Mouse (Mus musculus) G1E (cell line): ENCODE measurements around the gene Phrf1. TPM values are rescaled to one million over a fixed set of nuclear protein-coding genes. Genes with fewer than 3 reads are reported as not detected.

Source experiments
- ATAC-seq: 2 replicates; pipeline ENCODE4 v1.8.0; 2016; ENCODE audit warnings: mild to moderate bottlenecking; ENCODE audit not compliant: insufficient number of reproducible peaks, poor library complexity, low FRiP score, severe bottlenecking; ENCODE audit errors: extremely low read depth
- DNase-seq: peaks from one replicate; pipeline ENCODE4 v3.0.0; 2012; ENCODE audit warnings: low spot score
- H3K27me3 ChIP-seq: 2 replicates; pipeline ENCODE4 v1.6.1; 2012; ENCODE audit warnings: mild to moderate bottlenecking, low read length, inconsistent platforms; ENCODE audit not compliant: insufficient read depth
- H3K36me3 ChIP-seq: replicated peaks from 2 replicates; pipeline ENCODE3; 2012; ENCODE audit warnings: mild to moderate bottlenecking, inconsistent platforms
- H3K4me1 ChIP-seq: 2 replicates; pipeline ENCODE4 v1.6.1; 2012; ENCODE audit warnings: low read depth, low read length, inconsistent platforms, mixed read lengths; ENCODE audit not compliant: insufficient read depth
- H3K4me3 ChIP-seq: 2 replicates; pipeline ENCODE4 v1.5.1; 2012; ENCODE audit warnings: low read depth, mild to moderate bottlenecking, inconsistent platforms, low read length, moderate library complexity, mixed read lengths
- H3K9me3 ChIP-seq: replicated peaks from 2 replicates; pipeline ENCODE4 v1.6.1; 2012; ENCODE audit warnings: inconsistent platforms
- CTCF ChIP-seq: IDR thresholded peaks from 2 replicates; pipeline ENCODE4 v1.5.1; 2012; ENCODE audit warnings: low read depth, low read length, inconsistent platforms, mixed read lengths
- GATA1 ChIP-seq: IDR thresholded peaks from 2 replicates; pipeline ENCODE4 v1.6.1; 2012; ENCODE audit warnings: borderline replicate concordance, low read length, inconsistent platforms, mixed read lengths
- GATA2 ChIP-seq: IDR thresholded peaks from 2 replicates; pipeline ENCODE4 v1.6.1; 2012; ENCODE audit warnings: low read depth, low read length, inconsistent platforms, borderline replicate concordance
- POLR2AphosphoS5 ChIP-seq: IDR thresholded peaks from 2 replicates; pipeline ENCODE4 v1.6.1; 2012; ENCODE audit warnings: low read depth, low read length, inconsistent platforms; ENCODE audit not compliant: insufficient replicate concordance
- TAL1 ChIP-seq: conservative IDR thresholded peaks from 2 replicates; pipeline ENCODE4 v1.6.1; 2012; ENCODE audit warnings: low read depth, low read length, inconsistent platforms, mixed read lengths
- polyA plus RNA-seq: library from polyadenylated mRNA; stranded (reverse); fragments of >175 nt; gene quantifications from 2 replicates; pipeline ENCODE4 v1.2.3, GENCODE M21; 2012
- total RNA-seq, 2 experiments: library from RNA; stranded (forward) in 1 of 2; stranded (reverse) in 1 of 2; fragments of 200-1000 nt in 1 of 2; fragments of >200 nt in 1 of 2; fragmentation: Nextera tagmentation in 1 of 2; gene quantifications; 2 replicates each; pipeline ENCODE4 v1.2.3; 2014 to 2017

The Phrf1 gene
- total and polyA plus RNA-seq, 3 experiments: 61.4 to 173 (median 77.4) TPM

- H3K9me3 ChIP-seq: no peaks in the 10 kb centered on the region
- H3K4me3 ChIP-seq: no peak overlapping the region
- H3K36me3 ChIP-seq: peaks cover 19% of the 10 kb centered on the region
- DNase-seq (no peak), ATAC-seq (no peak)
- H3K27me3 ChIP-seq: peaks cover 2% of the 10 kb centered on the region; the same call in 1 of the 2 replicates
- no peak for TF ChIP-seq CTCF
- TF ChIP-seq TAL1: no peak
- TF ChIP-seq GATA2: no peak
- H3K4me1 ChIP-seq: peaks cover 41% of the 10 kb centered on the region
Measured at GRCm38 (mm10) chr7:141196619-141197282, 31.8 kb upstream of the Phrf1 start.

- Histone ChIP-seq H3K9me3 (no peaks in the 10 kb centered on the region), H3K4me1 (peaks cover 27% of the 10 kb centered on the region), H3K4me3 (no peak overlapping the region), H3K27me3 (peaks cover 2% of the 10 kb centered on the region; the same call in 1 of the 2 replicates), H3K36me3 (peaks cover 8% of the 10 kb centered on the region)
- DNase-seq (no peak), ATAC-seq (no peak)
- TF ChIP-seq GATA1 (no peak), TAL1 (no peak), CTCF (no peak), GATA2 (no peak), POLR2AphosphoS5 (no peak)
Measured at GRCm38 (mm10) chr7:141198121-141198520, 30.5 kb upstream of the Phrf1 start.

- ATAC-seq (no peak), DNase-seq (no peak)
- Histone ChIP-seq H3K27me3 (peaks cover 47% of the 10 kb centered on the region), H3K9me3 (no peaks in the 10 kb centered on the region), H3K36me3 (no peaks in the 10 kb centered on the region), H3K4me1 (no peaks in the 10 kb centered on the region), H3K4me3 (no peak overlapping the region)
- TF ChIP-seq POLR2AphosphoS5 (no peak), GATA2 (no peak), CTCF (no peak), GATA1 (no peak), TAL1 (no peak)
Measured at GRCm38 (mm10) chr7:141204546-141204945, 24.0 kb upstream of the Phrf1 start.

GRCm38 (mm10) chr7:141205504-141205903 is 23.1 kb upstream of the Phrf1 start:
- no peaks in the 10 kb centered on the region for H3K4me1 ChIP-seq
- H3K27me3 ChIP-seq: peaks cover 55% of the 10 kb centered on the region
- no peaks in the 10 kb centered on the region for H3K9me3 ChIP-seq
- H3K4me3 ChIP-seq: no peak overlapping the region
- no peaks in the 10 kb centered on the region for H3K36me3 ChIP-seq
- no peak for TF ChIP-seq GATA1
- no peak for TF ChIP-seq GATA2
- no peak for TF ChIP-seq POLR2AphosphoS5
- no peak for TF ChIP-seq CTCF
- TF ChIP-seq TAL1: no peak
- DNase-seq: no peak
- ATAC-seq: no peak

GRCm38 (mm10) chr7:141206182-141206937 is 22.2 kb upstream of the Phrf1 start:
- no peak overlapping the region for H3K4me3 ChIP-seq
- H3K36me3 ChIP-seq: no peaks in the 10 kb centered on the region
- no peak for TF ChIP-seq TAL1
- TF ChIP-seq CTCF: no peak
- no peak for TF ChIP-seq GATA2
- TF ChIP-seq GATA1: no peak
- no peak for TF ChIP-seq POLR2AphosphoS5
- DNase-seq (no peak), ATAC-seq (no peak)
- H3K27me3 ChIP-seq: peaks cover 64% of the 10 kb centered on the region
- H3K4me1 ChIP-seq: no peaks in the 10 kb centered on the region
- H3K9me3 ChIP-seq: no peaks in the 10 kb centered on the region

GRCm38 (mm10) chr7:141209526-141209925 is 19.1 kb upstream of the Phrf1 start:
- H3K27me3 ChIP-seq: peaks cover 86% of the 10 kb centered on the region
- no peak for DNase-seq
- H3K4me3 ChIP-seq: no peak overlapping the region
- H3K9me3 ChIP-seq: no peaks in the 10 kb centered on the region
- TF ChIP-seq GATA1 (no peak), TAL1 (no peak), GATA2 (no peak), POLR2AphosphoS5 (no peak), CTCF (no peak)
- H3K36me3 ChIP-seq: no peaks in the 10 kb centered on the region
- no peak for ATAC-seq
- H3K4me1 ChIP-seq: peaks cover 10% of the 10 kb centered on the region; the same call in 1 of the 2 replicates
